Mouse (Mus musculus) layer of hippocampus, postnatal 36 days (tissue): Measurements from ENCODE around the gene Tmx4. TPM values are rescaled to one million over a fixed set of nuclear protein-coding genes. Genes with fewer than 3 reads are reported as not detected.
"Not testable (repeated sequence)": the region's sequence is repeated elsewhere in the genome, so short reads cannot be mapped to it uniquely, and the experiment has no call there.

Source experiments
- DNase-seq, 2 experiments: peaks; one replicate each; pipeline ENCODE4 v3.0.0; 2022
- total RNA-seq, 2 experiments: library from RNA; stranded (reverse); gene quantifications; 2 replicates each; pipeline ENCODE4 v1.2.3; 2021

Gene Tmx4
- 100 to 1,000 TPM; 156 to 164 TPM for total RNA-seq

- peak; percentile 98 for DNase-seq
Observed at GRCm38 (mm10) chr2:134643514-134644300, at the start of gene Tmx4. Gene Tmx4 (minus strand): TSS chr2:134644145.

- DNase-seq: no peak
Observed at GRCm38 (mm10) chr2:134692125-134692524, 48.2 kb upstream of the Tmx4 start.

- DNase-seq: no peak
Observed at GRCm38 (mm10) chr2:134691055-134691454, 47.1 kb upstream of the Tmx4 start.

GRCm38 (mm10) chr2:134682326-134682725 lies 38.4 kb upstream of the Tmx4 start:
- DNase-seq: no peak

GRCm38 (mm10) chr2:134681271-134681961 lies 37.5 kb upstream of the Tmx4 start:
- DNase-seq: peak in 1 of 2 experiments; percentile 19

- DNase-seq: no peak
Observed at GRCm38 (mm10) chr2:134679567-134679966, 35.6 kb upstream of the Tmx4 start.

GRCm38 (mm10) chr2:134675465-134675864 lies 31.5 kb upstream of the Tmx4 start:
- DNase-seq: no peak

- no peak for DNase-seq
Observed at GRCm38 (mm10) chr2:134673604-134674003, 29.7 kb upstream of the Tmx4 start.

GRCm38 (mm10) chr2:134656477-134656876 lies 12.5 kb upstream of the Tmx4 start:
- DNase-seq: no peak

GRCm38 (mm10) chr2:134654668-134655067 lies 10.7 kb upstream of the Tmx4 start:
- DNase-seq: no peak

GRCm38 (mm10) chr2:134652759-134653158 lies 8.8 kb upstream of the Tmx4 start:
- DNase-seq: no peak

- DNase-seq: no peak
Observed at GRCm38 (mm10) chr2:134648999-134649398, 5.1 kb upstream of the Tmx4 start.

GRCm38 (mm10) chr2:134645752-134646151 lies 1.8 kb upstream of the Tmx4 start:
- DNase-seq: no peak

- no peak for DNase-seq
Observed at GRCm38 (mm10) chr2:134645166-134645565, 1.2 kb upstream of the Tmx4 start.

- no peak for DNase-seq
Observed at GRCm38 (mm10) chr2:134644301-134644912, 462 bp upstream of the Tmx4 start.

- no peak for DNase-seq
Observed at GRCm38 (mm10) chr2:134642377-134642776, 1.6 kb downstream of the Tmx4 start.

GRCm38 (mm10) chr2:134641372-134641771 lies 2.6 kb downstream of the Tmx4 start:
- DNase-seq: no peak

- no peak for DNase-seq
Observed at GRCm38 (mm10) chr2:134640398-134640797, 3.5 kb downstream of the Tmx4 start.

GRCm38 (mm10) chr2:134628541-134628940 lies 15.4 kb downstream of the Tmx4 start:
- not testable (repeated sequence) for DNase-seq

- DNase-seq: no peak
Observed at GRCm38 (mm10) chr2:134604935-134605334, 39.0 kb downstream of the Tmx4 start.

- DNase-seq: no peak
Observed at GRCm38 (mm10) chr2:134591081-134591694, 52.8 kb downstream of the Tmx4 start.

- DNase-seq: no peak
Observed at GRCm38 (mm10) chr2:134585243-134585642, 58.7 kb downstream of the Tmx4 start.

- no peak for DNase-seq
Observed at GRCm38 (mm10) chr2:134559422-134559821, 84.5 kb downstream of the Tmx4 start.
